Mouse (Mus musculus): ENCODE data around the gene Cfd.

GRCm38 (mm10) chr10:79873715-79874289 lies 16.9 kb upstream of the Cfd start:
- TF ChIP-seq CTCF (IDR thresholded peaks at IDR 0.05) (no peak), POLR2A (IDR thresholded peaks at IDR 0.05; ENCODE audit: insufficient read depth, low read depth, low read length) (no peak)

Measured in heart, adult 2 months (tissue).